12 mouse cellular contexts compared by ENCODE assay signal in genomic region chr7:35733313-35734050, GRCm38 (mm10). TPM values are rescaled to one million over a fixed set of nuclear protein-coding genes. Genes with fewer than 3 reads are reported as not detected.
A peak's percentile ranks its signal among the peaks of the same experiment; 100 is the strongest.
DNase-seq lines count a peak whose midpoint lies in the region; ATAC-seq and TF ChIP-seq lines count a peak whose summit lies in the region.
"Had no signal": no experiment of that assay in that cellular context is flagged by ENCODE, and none has a peak within 500 bp of the region (broad histone marks: within the 10 kb centered on the region; RNA-seq: fewer than 3 reads in every experiment).

No protein-coding gene starts in this region.

- H3K4me3 ChIP-seq in neural tube, embryonic 12.5 days = no peak overlapping the region
- H3K4me3 ChIP-seq in forebrain, postnatal 0 days (ENCODE audit: low read depth, low read length) = no peak overlapping the region
- no peak overlapping the region for H3K4me3 ChIP-seq in liver, embryonic 11.5 days (ENCODE audit: low read depth, low read length)
- H3K4me3 ChIP-seq: liver, embryonic 13.5 days had no signal

- peak; percentile 41; the same call in 1 of the 2 replicates for ATAC-seq in neural tube, embryonic 12.5 days (ENCODE audit: low FRiP score, low read depth)
- peak; percentile 64 for ATAC-seq in forebrain, postnatal 0 days
- no peak for ATAC-seq in liver, embryonic 11.5 days (replicated peaks; ENCODE audit: low FRiP score)

- peaks cover 4% of the 10 kb centered on the region for H3K9me3 ChIP-seq in neural tube, embryonic 12.5 days
- H3K9me3 ChIP-seq in forebrain, postnatal 0 days (ENCODE audit: low read length) = no peaks in the 10 kb centered on the region
- no peaks in the 10 kb centered on the region; the same call in 1 of the 2 replicates for H3K9me3 ChIP-seq in liver, embryonic 11.5 days (ENCODE audit: control insufficient read depth, low read length)
- H3K9me3 ChIP-seq: liver, embryonic 13.5 days had no signal

- 63% methylated on average over 14 of the region's 14 CpGs for WGBS in neural tube, embryonic 12.5 days
- WGBS in forebrain, postnatal 0 days = 30% methylated on average over 14 of the region's 14 CpGs
- WGBS in liver, embryonic 11.5 days = 83% methylated on average over 14 of the region's 14 CpGs

- no peak overlapping the region for H3K4me2 ChIP-seq in neural tube, embryonic 12.5 days (replicated peaks)
- H3K4me2 ChIP-seq in forebrain, postnatal 0 days (ENCODE audit: low read depth) = no peak overlapping the region
- no peak overlapping the region for H3K4me2 ChIP-seq in liver, embryonic 11.5 days
- H3K4me2 ChIP-seq: liver, embryonic 13.5 days had no signal

- no peak for TF ChIP-seq CTCF in forebrain, postnatal 0 days (IDR thresholded peaks at IDR 0.05; ENCODE audit: low read depth)

- H3K27me3 ChIP-seq in neural tube, embryonic 12.5 days (replicated peaks) = no peaks in the 10 kb centered on the region
- H3K27me3 ChIP-seq in forebrain, postnatal 0 days (ENCODE audit: insufficient read depth, low read length) = no peaks in the 10 kb centered on the region
- H3K27me3 ChIP-seq in liver, embryonic 11.5 days (replicated peaks; ENCODE audit: control insufficient read depth, insufficient read depth, low read length) = no peaks in the 10 kb centered on the region
- H3K27me3 ChIP-seq: liver, embryonic 13.5 days had no signal

- H3K27ac ChIP-seq in neural tube, embryonic 12.5 days = no peak overlapping the region
- peak overlapping the region; percentile 40; the same call in 1 of the 2 replicates for H3K27ac ChIP-seq in forebrain, postnatal 0 days (ENCODE audit: low read depth, low read length)
- no peak overlapping the region for H3K27ac ChIP-seq in liver, embryonic 11.5 days (ENCODE audit: low read depth, low read length)
- H3K27ac ChIP-seq: liver, embryonic 13.5 days; macrophage had no signal

- H3K4me1 ChIP-seq in neural tube, embryonic 12.5 days = peaks cover 5% of the 10 kb centered on the region; the same call in 1 of the 2 replicates
- 0 out of 2 replicates have a peak, but pooled peaks cover 2% of the 10 kb centered on the region for H3K4me1 ChIP-seq in forebrain, postnatal 0 days (ENCODE audit: insufficient read depth)
- H3K4me1 ChIP-seq in liver, embryonic 11.5 days (replicated peaks; ENCODE audit: control insufficient read depth, insufficient read depth, low read length) = no peaks in the 10 kb centered on the region
- H3K4me1 ChIP-seq: liver, embryonic 13.5 days had no signal

- no peak overlapping the region for H3K9ac ChIP-seq in neural tube, embryonic 12.5 days
- H3K9ac ChIP-seq in forebrain, postnatal 0 days = no peak overlapping the region
- H3K9ac ChIP-seq in liver, embryonic 11.5 days (ENCODE audit: low read depth, low read length) = no peak overlapping the region
- H3K9ac ChIP-seq: liver, embryonic 13.5 days had no signal

- H3K36me3 ChIP-seq in neural tube, embryonic 12.5 days = peaks cover 30% of the 10 kb centered on the region
- peaks cover 4% of the 10 kb centered on the region; the same call in 1 of the 2 replicates for H3K36me3 ChIP-seq in forebrain, postnatal 0 days (ENCODE audit: insufficient read depth)
- 0 out of 2 replicates have a peak, but pooled peaks cover 4% of the 10 kb centered on the region for H3K36me3 ChIP-seq in liver, embryonic 11.5 days (ENCODE audit: control insufficient read depth, insufficient read depth, low read length)

- DNase-seq in kidney, postnatal 14 days = peak; percentile 16
- DNase-seq in kidney, adult 8-10 months = no peak
- no peak for DNase-seq in neural tube, embryonic 10.5 days (ENCODE audit: extremely low spot score, low spot score)
- peak; percentile 75 for DNase-seq in forebrain, postnatal 0 days
- DNase-seq in adrenal gland, postnatal 10 days = no peak
- no peak for DNase-seq in liver, embryonic 11.5 days (ENCODE audit: low spot score)
- DNase-seq: cerebellum, postnatal 36 days; gastrocnemius, postnatal 25 days; liver, embryonic 13.5 days; right cerebral cortex, postnatal 25 days had no signal

RNA-seq across cellular contexts. Expression of gene Dpy19l3, which starts 20.8 kb away (rescaled TPM):
- 35.2 and 35.9 TPM in 2 replicates for polyA plus RNA-seq in neural tube, embryonic 12.5 days (2016; fragmentation: Nextera tagmentation; extraction: Ambion mirVana)
- total RNA-seq in forebrain, postnatal 0 days (2014; rRNA removed) = 33.4 and 38.8 TPM in 2 replicates
- 26.1 and 38.8 TPM in 2 replicates for polyA plus RNA-seq in forebrain, postnatal 0 days (2015; fragmentation: Nextera tagmentation; extraction: Ambion mirVana)
- total RNA-seq in adrenal gland, postnatal 10 days (2021) = 10 to 100 TPM; 39.5 to 39.8 TPM
- 17.1 and 22.9 TPM in 2 replicates for polyA plus RNA-seq in liver, embryonic 11.5 days (2014; fragmentation: Nextera tagmentation; extraction: Ambion mirVana)

Comparison
In these comparisons a context has a peak if more than half of its experiments do, and no peak if none do; other contexts are left out.
1. DNase-seq: peak in kidney, postnatal 14 days (single experiment) and forebrain, postnatal 0 days (single experiment); none in kidney, adult 8-10 months (0 of 2), neural tube, embryonic 10.5 days (single experiment), adrenal gland, postnatal 10 days (single experiment) and liver, embryonic 11.5 days (single experiment).